Mouse (Mus musculus) forebrain, embryonic 16.5 days (tissue): ENCODE measurements around the gene Skap2. TPM values are rescaled to one million over a fixed set of nuclear protein-coding genes. Genes with fewer than 3 reads are reported as not detected.

Source experiments
- ATAC-seq: fragments of 200-750 bp; cut with Nextera tagmentation; 2 replicates; pipeline ENCODE4 v1.8.0; 2017; ENCODE audit warnings: mild to moderate bottlenecking, moderate library complexity
- H3K27ac ChIP-seq: fragments of 300-500 bp; sonication (generic); 2 replicates; pipeline ENCODE4 v1.5.1; 2014; ENCODE audit warnings: low read length, control low read depth
- H3K27me3 ChIP-seq: fragments of 300-500 bp; sonication (generic); replicated peaks from 2 replicates; pipeline ENCODE4 v1.6.1; 2014; ENCODE audit warnings: low read length; ENCODE audit not compliant: control insufficient read depth, insufficient read depth
- H3K36me3 ChIP-seq: fragments of 300-500 bp; sonication (generic); 2 replicates; pipeline ENCODE4 v1.6.1; 2014; ENCODE audit not compliant: control insufficient read depth, insufficient read depth
- H3K4me1 ChIP-seq: fragments of 300-500 bp; sonication (generic); replicated peaks from 2 replicates; pipeline ENCODE4 v1.6.1; 2014; ENCODE audit warnings: low read length; ENCODE audit not compliant: control insufficient read depth, insufficient read depth
- H3K4me2 ChIP-seq: fragments of 300-500 bp; sonication (generic); 2 replicates; pipeline ENCODE4 v1.6.1; 2014; ENCODE audit warnings: mild to moderate bottlenecking, low read length, control low read depth
- H3K4me3 ChIP-seq: fragments of 300-500 bp; sonication (generic); replicated peaks from 2 replicates; pipeline ENCODE4 v1.5.1; 2014; ENCODE audit warnings: mild to moderate bottlenecking, low read length, control low read depth
- H3K9ac ChIP-seq: fragments of 300-500 bp; sonication (generic); replicated peaks from 2 replicates; pipeline ENCODE4 v1.6.1; 2014; ENCODE audit warnings: low read depth, low read length, control low read depth
- H3K9me3 ChIP-seq: fragments of 300-500 bp; sonication (generic); 2 replicates; pipeline ENCODE4 v1.6.1; 2016; ENCODE audit warnings: low read length; ENCODE audit not compliant: control insufficient read depth
- WGBS: fragments of 180-500 bp; shearing (Covaris S2); extraction: QIAGEN DNeasy Blood & Tissue Kit; methylation state at CpG from one replicate; pipeline ENCODE4 v1.1.7; 2014; 5-methylcytosine and 5-hydroxymethylcytosine counted together
- polyA plus RNA-seq: library from polyadenylated mRNA; unstranded; fragments of >200 nt; fragmentation: Nextera tagmentation; extraction: Ambion mirVana; gene quantifications from 2 replicates; pipeline ENCODE4 v1.2.1, GENCODE M21; 2015

The Skap2 gene
- polyA plus RNA-seq, 1 experiment from 2014 or later = 5.5 TPM

DNA sequence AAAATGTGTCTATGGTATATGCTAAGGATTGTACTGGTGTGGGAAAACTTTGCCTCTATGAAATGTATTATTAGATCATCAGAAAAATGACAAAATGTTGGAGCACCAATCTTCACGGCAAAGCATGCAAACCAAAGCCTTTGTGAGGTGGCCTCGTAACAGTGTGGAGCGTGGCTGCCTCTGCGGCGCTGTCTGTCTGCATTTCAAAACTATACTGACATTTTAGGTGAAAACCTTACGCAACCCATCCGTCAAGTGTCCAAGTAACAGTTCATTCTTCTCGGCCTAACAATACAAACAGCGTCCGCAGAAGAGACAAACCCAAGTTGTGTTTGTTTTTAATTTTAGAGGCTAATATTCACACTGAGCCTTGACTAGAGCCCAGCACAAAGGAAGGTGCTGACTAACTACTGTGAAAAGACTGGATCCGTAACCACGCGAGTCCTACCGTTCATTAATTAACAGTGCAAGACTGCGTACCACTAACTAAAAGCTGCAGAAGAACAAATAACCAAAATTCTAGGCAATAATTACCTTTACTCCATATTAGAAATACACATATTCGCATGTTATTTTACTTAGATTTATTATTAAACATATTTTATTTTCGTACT, 130.0 kb downstream of the Skap2 start:
- no peak overlapping the region for H3K4me2 ChIP-seq
- peak; percentile 68 for ATAC-seq
- H3K4me3 ChIP-seq = no peak overlapping the region
- H3K36me3 ChIP-seq = no peaks in the 10 kb centered on the region
- H3K27me3 ChIP-seq = no peaks in the 10 kb centered on the region
- H3K9ac ChIP-seq = no peak overlapping the region
- WGBS = 51% methylated on average over 17 of the region's 17 CpGs
- peaks cover 11% of the 10 kb centered on the region for H3K4me1 ChIP-seq
- H3K27ac ChIP-seq = peak overlapping the region; percentile 80
- H3K9me3 ChIP-seq = no peaks in the 10 kb centered on the region

DNA sequence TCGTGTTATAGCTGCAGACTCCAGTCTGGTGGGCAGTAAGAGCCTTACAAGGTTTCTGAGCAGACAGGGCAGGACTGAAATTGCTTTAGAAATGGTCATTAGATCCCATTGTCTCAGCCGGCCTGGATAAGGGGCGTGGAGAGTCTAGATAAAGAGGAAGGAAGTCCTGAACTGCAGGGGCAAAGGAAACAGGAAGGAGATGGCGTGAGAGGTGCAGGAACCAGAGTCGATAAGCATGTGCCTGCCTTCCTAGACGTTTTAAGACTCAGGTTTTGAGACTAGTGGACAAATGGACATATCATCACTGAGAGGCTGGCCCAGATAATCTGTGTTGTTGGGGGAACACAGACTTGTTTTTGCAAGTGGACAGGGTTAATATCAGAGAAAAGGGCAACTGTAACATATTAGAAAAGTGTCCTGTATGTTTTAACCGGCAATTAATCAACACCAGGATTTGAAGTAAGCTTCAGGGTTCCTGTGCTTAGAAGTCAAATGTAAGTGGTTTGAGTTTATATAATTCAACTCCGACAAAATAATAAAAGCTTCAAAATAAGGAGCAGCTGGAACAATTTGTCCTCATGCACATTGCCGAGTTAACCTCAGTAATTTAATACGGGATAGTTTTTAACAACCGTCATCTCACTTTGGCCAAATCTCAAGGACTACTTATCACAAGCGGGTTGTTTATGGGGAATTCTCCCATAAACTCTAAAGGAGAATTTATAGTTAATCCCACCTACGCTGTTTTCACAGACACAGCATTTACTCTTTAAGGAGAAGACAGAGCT, 131.0 kb downstream of the Skap2 start:
- Histone ChIP-seq H3K4me3 (no peak overlapping the region), H3K9me3 (no peaks in the 10 kb centered on the region), H3K27me3 (no peaks in the 10 kb centered on the region), H3K4me1 (peaks cover 11% of the 10 kb centered on the region), H3K36me3 (no peaks in the 10 kb centered on the region), H3K27ac (no peak overlapping the region), H3K9ac (no peak overlapping the region), H3K4me2 (no peak overlapping the region)
- no peak for ATAC-seq
- WGBS = 65% methylated on average over 13 of the region's 13 CpGs

DNA sequence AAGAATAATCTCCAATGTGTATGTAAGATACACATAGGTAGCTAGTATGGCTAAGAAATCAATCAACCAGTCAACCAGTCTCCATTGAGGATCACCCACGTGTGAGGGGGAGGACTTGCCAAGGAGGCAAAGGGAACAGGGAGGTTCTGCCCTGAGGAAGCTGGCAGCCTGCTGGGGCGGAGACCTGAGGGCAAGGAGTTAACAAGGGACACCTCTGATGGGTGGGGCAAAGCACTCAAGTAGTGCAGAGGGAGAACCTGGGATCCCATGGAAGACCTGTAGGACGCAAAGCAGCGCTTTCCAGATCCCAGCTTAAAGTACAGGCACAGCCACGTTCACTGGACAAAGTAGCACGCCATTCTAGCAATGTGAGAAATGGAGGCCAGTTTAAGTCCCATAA, 131.6 kb downstream of the Skap2 start:
- Histone ChIP-seq H3K4me3 (no peak overlapping the region), H3K9me3 (no peaks in the 10 kb centered on the region), H3K27ac (no peak overlapping the region), H3K4me1 (peaks cover 11% of the 10 kb centered on the region), H3K36me3 (no peaks in the 10 kb centered on the region), H3K4me2 (no peak overlapping the region), H3K27me3 (no peaks in the 10 kb centered on the region), H3K9ac (no peak overlapping the region)
- WGBS = 69% methylated on average over 6 of the region's 6 CpGs
- ATAC-seq = no peak

DNA sequence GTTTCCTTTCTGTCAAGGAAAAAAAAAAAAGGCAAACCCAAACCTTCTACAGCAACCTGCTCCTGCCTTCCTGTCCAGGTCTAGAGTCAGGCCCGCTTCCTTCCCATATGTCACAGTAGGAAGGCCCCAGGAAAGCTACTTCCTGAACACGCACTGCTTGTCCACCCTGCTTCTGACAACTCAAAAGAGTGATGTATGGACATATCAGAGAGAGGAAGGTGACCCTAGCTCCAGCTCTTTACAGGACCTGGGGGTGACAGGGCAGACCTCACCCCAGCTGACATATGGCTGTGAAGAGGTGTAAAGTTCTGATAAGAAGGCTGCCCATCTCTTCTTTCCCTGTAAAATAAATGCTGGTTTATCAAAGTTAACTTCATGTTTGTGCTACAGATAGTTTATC, 133.8 kb downstream of the Skap2 start:
- H3K27ac ChIP-seq = no peak overlapping the region
- H3K36me3 ChIP-seq = no peaks in the 10 kb centered on the region
- H3K4me2 ChIP-seq = no peak overlapping the region
- H3K4me3 ChIP-seq = no peak overlapping the region
- ATAC-seq = no peak
- 96% methylated on average over 2 of the region's 2 CpGs for WGBS
- H3K9ac ChIP-seq = no peak overlapping the region
- no peaks in the 10 kb centered on the region for H3K27me3 ChIP-seq
- H3K9me3 ChIP-seq = no peaks in the 10 kb centered on the region
- H3K4me1 ChIP-seq = peaks cover 9% of the 10 kb centered on the region

DNA sequence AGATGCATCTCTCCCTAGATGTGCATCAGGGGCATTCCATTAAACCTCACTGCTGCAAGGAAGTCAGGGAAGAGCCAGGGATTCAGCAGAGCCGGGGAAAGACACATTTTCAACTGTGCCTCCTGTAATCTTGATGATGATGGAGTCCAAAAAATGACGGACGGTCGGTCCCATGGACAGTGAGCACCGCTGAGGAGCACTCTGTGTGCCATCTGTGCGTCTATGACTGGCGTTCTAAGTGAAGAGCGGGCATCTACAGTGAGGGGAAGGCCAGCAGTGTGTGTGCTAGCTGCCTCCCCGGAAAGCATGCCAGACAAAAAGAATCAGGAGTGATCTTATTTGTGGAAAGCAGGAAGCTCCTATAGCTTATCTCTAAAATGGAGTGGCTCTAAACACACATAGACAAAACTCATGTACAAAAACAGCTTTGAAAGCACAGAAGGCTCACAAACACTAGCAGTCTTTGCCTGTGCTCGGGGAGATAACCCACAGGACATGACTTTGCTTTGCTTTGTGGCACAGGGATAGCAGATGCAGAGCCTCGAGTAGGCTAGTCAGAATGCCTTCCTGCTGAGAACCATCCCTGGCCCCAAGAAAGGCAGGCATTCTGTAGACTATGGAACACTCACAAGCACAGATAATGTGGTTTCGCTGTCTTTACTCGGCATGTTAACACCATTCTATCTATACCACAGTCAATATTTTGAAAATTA, 135.4 kb downstream of the Skap2 start:
- H3K36me3 ChIP-seq = no peaks in the 10 kb centered on the region
- no peak overlapping the region for H3K4me2 ChIP-seq
- H3K9ac ChIP-seq = 0 out of 2 replicates have a peak overlapping the region, but pooled peaks have one; percentile 10
- no peaks in the 10 kb centered on the region for H3K9me3 ChIP-seq
- ATAC-seq = no peak
- no peaks in the 10 kb centered on the region for H3K27me3 ChIP-seq
- 76% methylated on average over 13 of the region's 13 CpGs for WGBS
- H3K27ac ChIP-seq = no peak overlapping the region
- no peaks in the 10 kb centered on the region; the same call in 1 of the 2 replicates for H3K4me1 ChIP-seq
- H3K4me3 ChIP-seq = no peak overlapping the region

DNA sequence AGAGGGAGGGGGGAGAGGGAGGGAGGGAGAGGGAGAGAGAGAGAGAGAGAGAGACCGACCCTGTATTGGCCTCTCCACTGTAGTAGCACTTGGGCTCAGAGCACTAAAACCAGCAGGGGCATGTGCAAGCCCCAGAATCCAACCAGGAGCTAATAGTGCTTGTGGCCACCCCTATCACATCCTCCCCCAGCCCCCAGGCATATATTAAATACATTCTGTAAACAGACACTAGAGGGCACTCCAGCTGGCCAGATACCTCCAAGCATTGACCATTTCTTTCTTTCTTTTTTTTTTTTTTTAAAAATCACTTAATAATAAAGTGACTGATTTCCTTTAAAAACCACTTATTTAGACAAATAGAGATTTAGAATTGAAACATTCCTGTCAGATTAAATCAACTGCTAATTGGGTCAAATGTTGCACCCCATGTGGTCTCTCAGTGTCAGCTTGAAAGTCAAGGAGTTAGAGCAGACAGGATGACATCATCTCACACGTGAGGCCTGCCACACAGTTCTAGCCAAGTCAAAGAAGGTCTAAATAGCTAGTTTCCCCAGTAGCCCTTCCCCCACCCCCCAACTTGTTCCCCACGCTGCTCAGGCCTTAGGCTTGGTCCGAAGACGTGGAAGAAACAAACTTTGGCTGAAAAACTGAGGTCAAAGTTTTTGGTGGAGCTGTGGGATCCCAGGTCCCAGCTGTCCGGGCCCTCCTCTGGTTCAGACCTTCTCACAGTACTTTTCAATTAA, 136.3 kb downstream of the Skap2 start:
- H3K36me3 ChIP-seq = no peaks in the 10 kb centered on the region
- H3K4me2 ChIP-seq = no peak overlapping the region
- H3K27me3 ChIP-seq = no peaks in the 10 kb centered on the region
- no peaks in the 10 kb centered on the region for H3K4me1 ChIP-seq
- 30% methylated on average over 6 of the region's 6 CpGs for WGBS
- H3K4me3 ChIP-seq = no peak overlapping the region
- ATAC-seq = no peak
- H3K27ac ChIP-seq = no peak overlapping the region
- H3K9me3 ChIP-seq = no peaks in the 10 kb centered on the region
- H3K9ac ChIP-seq = no peak overlapping the region

DNA sequence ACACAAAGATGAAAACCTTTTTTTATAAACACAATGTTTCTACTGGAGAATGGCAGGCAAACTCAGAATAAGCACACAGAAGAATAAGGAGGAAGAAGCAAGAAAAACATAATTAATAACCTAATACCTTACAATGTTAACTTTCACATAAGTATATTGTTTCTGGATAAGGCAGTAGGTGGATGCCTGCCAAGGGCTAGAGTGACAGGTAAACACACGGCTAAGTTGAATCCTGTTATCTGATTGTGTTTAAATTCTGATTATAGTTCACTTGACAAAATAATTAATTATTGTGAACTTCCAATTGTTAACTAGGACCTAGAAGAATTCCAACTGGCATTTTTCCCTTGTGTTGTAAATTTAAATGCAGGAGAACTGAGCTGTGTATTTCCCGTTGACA, 138.3 kb downstream of the Skap2 start:
- H3K27me3 ChIP-seq = no peaks in the 10 kb centered on the region
- no peak for ATAC-seq

DNA sequence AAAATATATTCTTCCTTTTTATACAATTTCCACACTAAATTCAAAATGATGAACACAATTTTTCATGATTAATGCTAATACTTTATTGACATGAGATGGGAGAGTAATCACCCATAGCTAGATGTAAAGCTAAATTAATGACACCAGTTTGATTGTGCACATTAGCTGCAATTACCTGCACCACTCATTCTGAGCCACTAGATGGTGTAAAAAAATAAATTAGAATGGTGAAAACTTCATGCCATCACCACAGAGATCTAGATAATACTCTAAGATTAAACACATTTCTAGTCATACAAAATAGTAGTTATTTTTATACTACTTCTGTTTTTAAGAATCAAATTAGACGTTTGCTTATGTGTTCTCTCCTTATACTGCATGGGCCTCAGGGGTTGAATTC, 141.2 kb downstream of the Skap2 start:
- WGBS = 11% methylated on average over 1 of the region's 1 CpGs
- Histone ChIP-seq H3K27me3 (peaks cover 3% of the 10 kb centered on the region; the same call in 1 of the 2 replicates), H3K4me3 (no peak overlapping the region), H3K9ac (no peak overlapping the region), H3K27ac (no peak overlapping the region), H3K36me3 (no peaks in the 10 kb centered on the region), H3K4me1 (no peaks in the 10 kb centered on the region), H3K4me2 (no peak overlapping the region), H3K9me3 (no peaks in the 10 kb centered on the region)
- no peak for ATAC-seq

More for the DNA sequence above, 138.3 kb downstream of the Skap2 start:
- Histone ChIP-seq H3K27ac (no peak overlapping the region), H3K9ac (no peak overlapping the region), H3K4me2 (no peak overlapping the region), H3K4me3 (no peak overlapping the region), H3K36me3 (no peaks in the 10 kb centered on the region), H3K9me3 (no peaks in the 10 kb centered on the region), H3K4me1 (no peaks in the 10 kb centered on the region)
- WGBS = 51% methylated on average over 2 of the region's 2 CpGs

DNA sequence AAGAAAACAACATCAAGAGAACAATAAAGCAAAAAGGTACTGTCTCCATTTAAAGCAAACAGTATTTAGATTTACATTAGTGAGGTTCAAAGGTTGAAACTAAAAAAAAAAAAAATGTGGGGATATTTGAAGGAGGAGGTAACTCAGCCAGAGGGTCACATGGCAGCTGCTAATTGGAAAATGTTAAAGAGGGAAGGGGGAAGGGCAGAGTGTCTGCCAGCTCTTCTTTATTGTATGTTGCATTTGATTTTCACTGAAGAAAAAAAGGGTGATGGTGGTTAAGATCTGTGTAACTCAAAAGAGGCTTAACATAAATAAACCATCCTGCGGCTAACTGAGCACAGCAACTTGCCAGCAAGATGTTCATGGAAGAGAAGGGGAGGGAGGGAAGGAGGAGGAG, 142.1 kb downstream of the Skap2 start:
- 22% methylated on average over 1 of the region's 1 CpGs for WGBS
- Histone ChIP-seq H3K27me3 (peaks cover 3% of the 10 kb centered on the region; the same call in 1 of the 2 replicates), H3K36me3 (no peaks in the 10 kb centered on the region), H3K4me1 (no peaks in the 10 kb centered on the region), H3K4me3 (no peak overlapping the region), H3K4me2 (no peak overlapping the region), H3K9ac (no peak overlapping the region), H3K27ac (no peak overlapping the region), H3K9me3 (no peaks in the 10 kb centered on the region)
- ATAC-seq = no peak
